Mouse (Mus musculus) midbrain, postnatal 0 days (tissue): ENCODE measurements around the gene Serpinb13. TPM values are rescaled to one million over a fixed set of nuclear protein-coding genes. Genes with fewer than 3 reads are reported as not detected.
A peak's percentile ranks its signal among the peaks of the same experiment; 100 is the strongest.

ENCODE experiments used
- ATAC-seq: fragments of 200-750 bp; cut with Nextera tagmentation; 2 replicates; pipeline ENCODE4 v1.8.0; 2017; ENCODE audit warnings: moderate number of reproducible peaks, mild to moderate bottlenecking, moderate TSS enrichment, moderate library complexity; ENCODE audit not compliant: low FRiP score
- DNase-seq: peaks from one replicate; pipeline ENCODE4 v3.0.0-alpha.2; 2015; ENCODE audit warnings: low spot score
- H3K27ac ChIP-seq: fragments of 300-500 bp; sonication (generic); 2 replicates; pipeline ENCODE4 v1.5.1; 2014; ENCODE audit warnings: low read depth, mild to moderate bottlenecking, low read length, mixed read lengths
- H3K27me3 ChIP-seq: fragments of 300-500 bp; sonication (generic); 2 replicates; pipeline ENCODE4 v1.6.1; 2014; ENCODE audit warnings: low read length, control low read depth, mixed read lengths; ENCODE audit not compliant: insufficient read depth
- H3K36me3 ChIP-seq: fragments of 300-500 bp; sonication (generic); 2 replicates; pipeline ENCODE4 v1.6.1; 2014; ENCODE audit warnings: low read length, control low read depth, mixed read lengths; ENCODE audit not compliant: insufficient read depth
- H3K4me1 ChIP-seq: fragments of 300-500 bp; sonication (generic); 2 replicates; pipeline ENCODE4 v1.6.1; 2014; ENCODE audit warnings: mild to moderate bottlenecking, control low read depth, antibody characterized with exemption, low read length, mixed read lengths; ENCODE audit not compliant: insufficient read depth
- H3K4me2 ChIP-seq: fragments of 300-500 bp; sonication (generic); 2 replicates; pipeline ENCODE4 v1.6.1; 2014; ENCODE audit warnings: low read depth, mild to moderate bottlenecking, low read length, mixed read lengths; ENCODE audit not compliant: poor library complexity, severe bottlenecking
- H3K4me3 ChIP-seq: fragments of 300-500 bp; sonication (generic); 2 replicates; pipeline ENCODE4 v1.5.1; 2014; ENCODE audit warnings: low read depth, mild to moderate bottlenecking, low read length, moderate library complexity
- H3K9ac ChIP-seq: fragments of 300-500 bp; sonication (generic); replicated peaks from 2 replicates; pipeline ENCODE4 v1.6.1; 2014; ENCODE audit warnings: mild to moderate bottlenecking, low read length, moderate library complexity, mixed read lengths; ENCODE audit not compliant: poor library complexity, severe bottlenecking
- H3K9me3 ChIP-seq: fragments of 300-500 bp; sonication (generic); 2 replicates; pipeline ENCODE4 v1.6.1; 2016; ENCODE audit warnings: low read length, control low read depth
- CTCF ChIP-seq: IDR thresholded peaks from 2 replicates; pipeline ENCODE4 v1.5.1; 2016; ENCODE audit warnings: antibody characterized with exemption, mild to moderate bottlenecking
- WGBS: fragments of 180-500 bp; shearing (Covaris S2); extraction: QIAGEN DNeasy Blood & Tissue Kit; methylation state at CpG from one replicate; pipeline ENCODE4 v1.1.7; 2014; 5-methylcytosine and 5-hydroxymethylcytosine counted together
- polyA plus RNA-seq: library from polyadenylated mRNA; unstranded; fragments of >200 nt; fragmentation: Nextera tagmentation; extraction: Ambion mirVana; gene quantifications from 2 replicates; pipeline ENCODE4 v1.2.1, GENCODE M21; 2015
- total RNA-seq: library from RNA; depleted of rRNA; stranded (reverse); fragments of >200 nt; gene quantifications from 2 replicates; pipeline ENCODE4 v1.2.3, GENCODE M21; 2014

The Serpinb13 gene
- total and polyA plus RNA-seq, 2 experiments from 2014 or later, result not detected

DNA sequence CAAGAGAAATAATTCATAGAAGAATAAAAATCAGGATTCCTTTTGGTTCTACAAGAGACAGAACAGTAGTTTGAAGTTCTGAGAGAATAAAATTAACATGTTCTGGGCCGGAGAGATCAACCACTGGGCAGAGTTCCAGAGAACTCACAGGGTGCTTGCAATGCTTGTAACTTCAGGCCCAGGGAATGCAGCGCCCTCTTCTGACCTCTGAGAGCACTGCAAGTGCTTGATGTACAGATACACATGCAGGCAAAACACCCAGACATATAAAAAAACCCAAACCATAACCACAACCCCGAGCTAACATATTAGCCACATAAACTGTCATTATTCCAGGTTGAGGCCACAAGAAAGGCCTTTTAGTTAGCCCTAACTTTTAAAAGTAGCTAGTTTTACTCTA, 19.8 kb upstream of the Serpinb13 start:
- Histone ChIP-seq H3K4me1 (no peaks in the 10 kb centered on the region), H3K9me3 (no peaks in the 10 kb centered on the region), H3K36me3 (no peaks in the 10 kb centered on the region), H3K4me2 (no peak overlapping the region), H3K4me3 (no peak overlapping the region), H3K27ac (no peak overlapping the region), H3K27me3 (no peaks in the 10 kb centered on the region), H3K9ac (no peak overlapping the region)
- ATAC-seq (no peak), DNase-seq (peak; percentile 5)
- TF ChIP-seq CTCF, result peak; percentile 33
- 40% methylated on average over 3 of the region's 3 CpGs for WGBS

- Histone ChIP-seq H3K27ac (no peak overlapping the region), H3K9me3 (no peaks in the 10 kb centered on the region), H3K36me3 (no peaks in the 10 kb centered on the region), H3K9ac (no peak overlapping the region), H3K4me3 (no peak overlapping the region), H3K4me2 (no peak overlapping the region), H3K27me3 (no peaks in the 10 kb centered on the region), H3K4me1 (no peaks in the 10 kb centered on the region)
- ATAC-seq (no peak), DNase-seq (no peak)
- 96% methylated on average over 1 of the region's 1 CpGs for WGBS
- no peak for TF ChIP-seq CTCF
Measured at GRCm38 (mm10) chr1:106983092-106983491, 2.3 kb downstream of the Serpinb13 start.

DNA sequence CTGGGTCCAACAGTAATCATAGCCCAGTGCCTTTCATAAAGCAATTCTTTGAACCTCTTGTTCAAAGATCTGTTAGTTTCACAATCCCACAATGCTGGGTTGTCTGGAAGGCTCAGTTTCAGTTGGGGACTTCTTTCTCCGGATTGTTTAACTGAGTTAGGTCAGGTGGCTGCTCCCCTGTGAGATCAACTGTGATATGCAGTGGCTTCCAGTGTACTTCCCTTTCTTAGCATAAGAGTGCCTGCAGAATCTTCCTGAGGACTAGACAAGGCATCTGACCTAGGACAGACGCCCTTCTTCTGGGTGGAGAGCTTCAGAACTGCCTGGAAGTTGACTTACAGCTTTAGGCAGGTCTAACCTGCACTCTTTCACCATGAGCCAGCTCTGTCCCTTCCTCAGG, 3.1 kb downstream of the Serpinb13 start:
- Histone ChIP-seq H3K4me3 (no peak overlapping the region), H3K4me1 (no peaks in the 10 kb centered on the region), H3K4me2 (no peak overlapping the region), H3K9me3 (no peaks in the 10 kb centered on the region), H3K9ac (no peak overlapping the region), H3K27ac (no peak overlapping the region), H3K27me3 (no peaks in the 10 kb centered on the region), H3K36me3 (no peaks in the 10 kb centered on the region)
- TF ChIP-seq CTCF, result no peak
- DNase-seq, result no peak
- WGBS, result 77% methylated on average over 2 of the region's 2 CpGs
- no peak for ATAC-seq

GRCm38 (mm10) chr1:107000424-107000823, 19.6 kb downstream of the Serpinb13 start:
- Histone ChIP-seq H3K36me3 (no peaks in the 10 kb centered on the region), H3K27ac (no peak overlapping the region), H3K4me1 (no peaks in the 10 kb centered on the region), H3K9me3 (no peaks in the 10 kb centered on the region), H3K27me3 (no peaks in the 10 kb centered on the region), H3K4me3 (no peak overlapping the region), H3K9ac (no peak overlapping the region), H3K4me2 (no peak overlapping the region)
- 69% methylated on average over 13 of the region's 13 CpGs for WGBS
- ATAC-seq (no peak), DNase-seq (peak; percentile 36)
- TF ChIP-seq CTCF, result no peak

GRCm38 (mm10) chr1:107001754-107002153, 21.0 kb downstream of the Serpinb13 start:
- Histone ChIP-seq H3K27ac (no peak overlapping the region), H3K4me1 (no peaks in the 10 kb centered on the region), H3K4me2 (no peak overlapping the region), H3K27me3 (no peaks in the 10 kb centered on the region), H3K9ac (no peak overlapping the region), H3K9me3 (no peaks in the 10 kb centered on the region), H3K36me3 (no peaks in the 10 kb centered on the region), H3K4me3 (no peak overlapping the region)
- 75% methylated on average over 2 of the region's 2 CpGs for WGBS
- no peak for TF ChIP-seq CTCF
- DNase-seq (no peak), ATAC-seq (no peak)

DNA sequence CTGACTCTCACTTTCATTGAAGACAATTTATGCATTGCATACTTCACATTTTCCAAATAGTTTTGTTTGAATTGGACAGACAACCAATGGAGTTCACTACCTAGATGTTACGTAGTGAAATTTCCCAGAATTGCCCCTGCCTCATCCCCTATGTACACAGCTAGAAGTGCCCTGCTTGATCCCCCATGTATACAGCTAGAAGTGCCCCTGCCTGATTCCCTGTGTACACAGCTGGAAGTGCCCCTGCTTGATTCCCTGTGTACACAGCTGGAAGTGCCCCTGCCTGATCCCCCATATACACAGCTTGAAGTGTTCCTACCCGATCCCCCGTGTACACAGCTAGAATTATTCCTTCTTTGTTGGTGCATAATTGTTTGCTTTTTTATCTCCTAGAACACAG, 25.5 kb downstream of the Serpinb13 start:
- H3K4me2 ChIP-seq, result no peak overlapping the region
- no peak overlapping the region for H3K4me3 ChIP-seq
- no peak for TF ChIP-seq CTCF
- H3K27ac ChIP-seq, result no peak overlapping the region
- H3K36me3 ChIP-seq, result no peaks in the 10 kb centered on the region
- H3K9ac ChIP-seq, result no peak overlapping the region
- DNase-seq (no peak), ATAC-seq (no peak)
- H3K4me1 ChIP-seq, result no peaks in the 10 kb centered on the region
- H3K9me3 ChIP-seq, result no peaks in the 10 kb centered on the region
- WGBS, result 75% methylated on average over 3 of the region's 3 CpGs
- no peaks in the 10 kb centered on the region for H3K27me3 ChIP-seq
